Mouse (Mus musculus) frontal cortex, postnatal 25 days (tissue): ENCODE measurements around the gene Qtrt2.
A peak's percentile ranks its signal among the peaks of the same experiment; 100 is the strongest.

Experiments
- DNase-seq, 2 experiments: peaks; one replicate each; pipeline ENCODE4 v3.0.0; 2022; ENCODE audit warnings: low spot score in 2 of 2

The Qtrt2 gene

DNA sequence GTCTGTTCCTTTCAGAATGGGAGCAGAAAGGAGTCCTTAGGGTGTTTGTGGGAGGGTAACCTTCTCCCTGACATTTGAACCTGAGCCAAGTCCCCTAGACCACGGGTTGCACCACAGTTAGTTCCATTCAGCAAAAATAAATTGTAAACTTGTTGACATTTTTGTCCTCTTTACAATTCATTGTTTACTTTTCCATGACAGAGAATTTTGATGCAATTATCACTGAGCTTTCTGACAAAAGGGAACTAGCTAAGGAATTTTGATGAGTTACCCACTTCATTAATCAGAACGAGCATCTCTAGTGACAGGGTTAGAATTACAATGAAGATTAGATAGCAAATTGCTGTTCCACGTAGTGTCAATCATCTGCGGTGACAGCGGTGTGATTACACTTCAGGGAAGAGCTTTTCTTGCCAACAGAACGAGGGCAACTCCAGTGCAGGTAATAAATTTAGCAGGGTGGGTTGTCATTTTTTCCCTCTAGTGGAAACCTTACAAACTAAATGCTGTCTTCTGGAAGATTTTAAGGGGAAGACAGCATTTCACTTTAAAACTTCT lies 1.5 kb downstream of the Qtrt2 start:
- DNase-seq: no peak

DNA sequence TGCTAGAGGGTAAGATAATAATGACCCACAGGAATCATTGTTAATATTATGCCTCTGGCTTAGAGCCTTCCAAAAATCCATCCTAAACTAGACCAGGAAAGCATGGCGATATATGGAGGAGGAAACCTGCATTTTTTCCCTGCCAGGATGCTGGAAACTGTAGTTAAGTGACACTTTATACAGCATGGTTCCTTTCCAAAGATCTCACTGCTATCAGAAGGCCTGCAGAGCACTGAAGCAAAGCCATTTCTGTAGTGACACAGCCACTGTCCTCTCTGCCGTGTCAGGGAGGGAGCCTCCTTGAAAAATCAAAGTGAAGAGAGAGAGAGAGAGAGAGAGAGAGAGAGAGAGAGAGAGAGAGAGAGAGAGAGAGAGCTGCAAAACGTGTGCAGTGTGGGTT lies 4.0 kb downstream of the Qtrt2 start:
- DNase-seq: no peak

DNA sequence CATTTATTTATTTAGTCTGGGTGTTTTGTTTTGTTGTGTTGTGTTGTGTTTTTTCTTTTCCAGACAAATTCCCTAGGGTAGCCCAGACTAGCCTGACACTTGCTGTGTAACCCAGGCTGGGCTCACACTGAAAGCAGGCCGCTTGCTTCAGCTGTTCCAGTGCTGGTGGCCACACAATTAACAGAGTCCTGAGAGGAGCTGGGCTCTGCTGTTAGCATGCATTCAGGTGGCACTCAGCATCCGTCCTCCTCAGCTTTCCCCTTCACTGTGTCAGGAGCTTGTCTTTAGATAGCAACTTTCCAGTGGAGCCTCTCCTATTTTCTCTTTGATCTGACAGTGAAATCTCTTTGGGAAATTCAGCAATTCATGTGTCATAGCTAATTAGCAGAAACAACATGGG lies 4.6 kb downstream of the Qtrt2 start:
- no peak for DNase-seq

DNA sequence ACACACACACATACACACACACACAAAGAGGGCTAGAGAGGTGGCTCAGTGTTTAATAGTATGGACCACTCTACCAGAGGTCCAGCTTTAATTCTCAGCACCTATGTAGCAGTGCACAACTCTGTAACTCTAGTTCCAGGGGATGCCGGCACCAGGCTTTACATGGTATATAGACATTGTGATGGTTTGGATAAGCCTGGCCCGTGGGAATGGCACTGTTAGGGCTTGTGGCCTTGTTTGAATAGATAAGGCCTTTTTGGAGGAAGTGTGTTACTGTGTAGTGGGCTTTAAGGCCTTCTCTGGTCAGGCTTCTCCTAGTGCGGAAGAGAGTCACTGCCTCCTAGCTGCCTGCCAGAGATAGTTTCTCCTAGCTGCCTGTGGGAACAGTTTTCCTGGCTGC lies 7.7 kb downstream of the Qtrt2 start:
- no peak for DNase-seq

DNA sequence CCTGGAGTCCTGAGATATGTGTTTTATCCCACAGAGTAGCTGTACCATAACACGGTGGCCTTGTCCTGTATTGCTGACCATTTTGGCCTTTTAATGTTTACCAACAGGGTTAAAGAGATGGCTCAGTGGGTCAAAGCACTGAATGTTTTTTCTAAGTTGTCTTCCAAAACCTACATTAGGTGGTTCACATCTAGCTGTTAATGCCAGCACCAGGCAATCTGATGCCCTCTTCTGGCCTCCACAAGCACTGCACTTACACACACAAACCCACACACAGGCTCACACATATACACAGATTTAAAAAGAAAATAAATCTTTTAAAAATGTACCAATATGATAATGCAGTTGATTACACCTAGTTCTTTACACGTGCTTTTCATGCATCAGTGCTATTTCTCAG lies 17.7 kb downstream of the Qtrt2 start:
- DNase-seq: no peak

DNA sequence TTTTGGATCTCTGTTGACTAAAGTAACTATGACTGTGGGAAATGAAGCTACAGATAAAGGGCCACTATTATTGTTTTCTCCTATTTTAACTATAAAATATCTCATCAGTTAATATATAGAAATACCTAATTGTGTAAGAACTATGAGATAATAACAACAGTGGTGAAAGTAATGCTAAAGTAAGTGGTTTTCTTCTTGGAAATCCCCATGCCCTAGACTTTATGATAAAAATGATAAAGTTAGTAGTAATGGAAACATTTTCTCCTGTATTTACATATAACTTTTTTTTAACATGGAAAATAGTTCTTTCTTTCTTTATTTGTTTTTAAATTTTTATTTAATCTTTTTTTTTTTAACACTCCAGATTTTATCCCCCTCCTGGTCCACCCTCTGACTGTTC lies 26.0 kb downstream of the Qtrt2 start:
- no peak for DNase-seq

DNA sequence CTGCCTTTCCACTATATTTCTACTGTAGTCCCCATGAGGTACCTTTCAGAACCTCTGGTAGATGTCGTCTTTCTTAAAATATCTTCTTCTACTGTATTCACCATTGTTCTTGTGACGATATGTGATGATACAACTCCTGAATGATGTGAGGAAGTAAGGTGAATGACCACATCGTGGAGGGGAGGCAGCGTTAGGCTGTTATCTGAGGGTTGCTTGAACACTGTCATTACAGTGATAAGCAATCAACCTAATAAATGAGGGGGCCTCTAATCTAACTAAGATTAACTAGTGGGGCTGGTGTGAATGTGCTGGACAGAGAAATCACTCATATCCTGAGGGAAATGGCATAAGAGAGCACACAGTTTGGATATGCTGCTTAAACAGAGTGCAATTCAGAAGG lies 26.5 kb downstream of the Qtrt2 start:
- no peak for DNase-seq

DNA sequence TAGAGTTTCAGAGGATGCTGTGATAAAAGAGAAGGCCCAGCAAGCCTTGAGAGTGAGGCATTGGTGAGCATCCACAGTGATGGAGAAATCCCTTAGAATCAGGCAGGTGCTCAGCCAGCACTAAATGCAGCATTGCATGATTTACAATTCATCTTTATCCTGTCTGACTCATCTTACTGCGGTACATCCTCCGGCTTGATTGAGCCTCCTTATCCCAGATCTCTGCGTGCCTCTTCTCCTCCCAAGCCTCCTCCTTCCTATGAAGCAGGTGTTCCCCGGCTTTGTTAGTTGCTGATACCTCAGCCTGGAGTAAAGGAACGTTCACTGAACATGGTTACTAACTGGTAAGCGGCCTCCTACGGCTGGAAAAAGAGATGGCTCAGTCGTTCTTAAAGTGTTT lies 32.1 kb downstream of the Qtrt2 start:
- DNase-seq: no peak

DNA sequence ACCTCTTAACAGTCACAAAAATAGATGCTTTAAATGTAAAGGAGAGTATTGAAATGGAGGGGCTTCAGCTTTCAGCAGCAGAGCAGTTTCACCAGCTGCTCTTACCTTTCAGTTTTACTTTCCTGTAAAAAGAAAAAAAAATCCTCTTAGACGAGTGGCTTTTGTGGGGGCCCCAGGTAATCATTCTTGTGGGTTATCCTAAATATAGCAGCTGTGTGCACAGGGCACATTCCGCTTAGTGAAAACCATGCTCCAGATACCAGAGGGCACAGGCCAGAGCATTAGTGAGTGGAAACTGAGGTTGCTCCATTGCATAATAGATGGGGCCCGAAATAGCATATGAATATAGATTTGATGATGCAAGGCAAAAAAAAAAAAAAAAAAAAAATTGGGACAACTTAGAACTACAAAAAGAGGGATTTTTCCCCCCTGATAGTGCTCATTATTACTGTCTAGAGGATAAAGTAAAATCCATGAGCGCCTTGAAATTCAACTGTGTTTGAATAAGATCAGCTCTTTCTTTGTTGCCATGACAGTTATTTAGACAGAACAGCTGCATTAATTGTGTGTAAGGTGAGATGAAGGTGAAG lies 35.8 kb downstream of the Qtrt2 start:
- no peak for DNase-seq

DNA sequence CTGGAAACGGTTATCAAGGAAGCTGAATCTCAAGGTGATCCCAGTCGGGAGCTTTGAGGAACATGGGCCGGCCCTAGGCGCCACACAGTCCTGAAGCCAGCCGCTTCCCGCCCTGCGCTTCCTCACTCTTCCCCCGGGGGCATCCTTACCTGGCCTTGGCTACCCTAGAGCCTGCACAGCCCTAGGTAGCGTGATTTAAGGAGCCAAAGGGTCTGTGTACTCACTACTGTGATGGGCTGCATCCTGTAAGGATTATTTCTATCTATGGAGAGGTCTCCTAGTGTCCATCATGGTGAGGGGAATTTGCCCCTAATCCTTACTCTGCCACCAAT lies 36.6 kb downstream of the Qtrt2 start:
- DNase-seq: no peak

DNA sequence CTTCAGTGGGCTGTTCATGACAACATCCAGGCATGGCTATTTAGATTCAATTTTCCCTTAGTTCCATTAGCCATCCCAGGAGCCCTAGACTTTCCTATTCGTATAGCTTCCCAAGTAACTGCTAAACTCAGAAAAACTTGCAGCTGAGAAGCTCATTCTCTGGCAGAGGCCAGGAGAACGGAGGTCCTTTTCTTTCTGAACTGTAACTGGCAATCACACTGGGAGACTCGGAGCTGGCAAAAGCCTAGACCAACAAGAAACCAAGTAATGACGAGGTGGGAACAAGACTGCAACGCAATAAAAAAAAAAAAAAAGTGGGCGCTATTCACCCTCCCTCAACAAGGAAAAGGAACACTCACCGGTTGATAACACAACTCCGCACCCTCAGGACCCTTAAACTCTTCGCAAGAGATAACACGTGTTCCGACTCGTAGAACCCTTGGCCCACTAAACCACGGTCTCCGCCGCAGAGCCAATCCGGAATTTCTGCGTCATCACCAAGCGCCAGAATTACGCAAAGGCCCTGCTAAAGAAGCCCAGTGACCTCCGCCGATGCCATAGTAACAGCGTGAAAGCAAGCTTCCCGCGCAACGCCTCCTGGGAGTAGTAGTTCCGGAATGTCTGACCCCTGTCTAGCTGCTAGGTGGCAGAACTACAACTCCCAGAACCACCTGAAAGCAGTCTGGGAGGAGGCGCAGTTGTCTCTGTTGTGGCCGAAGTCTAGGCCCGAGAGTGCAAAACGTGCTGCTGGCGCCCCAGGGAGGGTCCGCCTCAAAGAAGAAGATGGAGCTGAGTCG lies 37.2 kb downstream of the Qtrt2 start, which contains the start of gene Ccdc191:
Gene Ccdc191 (plus strand): TSS at position 593 of the 797 bp plus-strand sequence.
- peak; percentile 99 for DNase-seq

DNA sequence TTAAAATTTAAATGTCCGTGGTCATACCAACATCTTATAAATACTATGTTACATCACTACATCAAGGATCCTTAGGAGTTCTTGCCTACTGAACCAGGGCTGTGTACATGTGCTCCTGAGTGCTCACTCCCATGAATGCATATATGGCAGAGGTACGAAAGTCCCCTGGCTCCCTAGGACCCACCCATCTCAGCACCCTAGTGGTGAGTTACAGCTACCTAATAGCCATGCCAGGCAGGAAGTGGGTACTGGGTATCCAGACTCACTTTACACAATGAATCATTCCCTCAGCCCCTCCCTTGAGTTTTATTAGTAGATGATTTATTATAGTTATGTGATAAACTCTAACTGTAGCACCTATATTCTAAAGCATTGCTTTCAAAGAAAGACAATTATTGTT lies 44.3 kb downstream of the Qtrt2 start:
- DNase-seq: no peak

DNA sequence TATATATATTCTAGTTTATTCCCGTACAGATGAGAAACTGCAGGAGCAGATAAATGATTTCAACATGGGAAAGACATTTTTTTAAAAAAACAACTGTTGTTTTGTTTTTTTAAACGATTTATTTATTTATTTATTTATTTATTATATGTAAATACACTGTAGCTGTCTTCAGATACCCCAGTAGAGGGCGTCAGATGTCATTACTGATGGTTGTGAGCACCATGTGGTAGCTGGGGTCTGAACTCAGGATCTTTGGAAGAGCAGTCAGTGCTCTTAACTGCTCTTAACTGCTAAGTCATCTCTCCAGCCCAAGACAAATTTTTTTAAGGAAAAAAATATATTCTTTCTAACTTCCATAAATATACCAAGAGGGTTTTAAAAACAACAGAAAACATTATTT lies 45.0 kb downstream of the Qtrt2 start:
- DNase-seq: no peak

DNA sequence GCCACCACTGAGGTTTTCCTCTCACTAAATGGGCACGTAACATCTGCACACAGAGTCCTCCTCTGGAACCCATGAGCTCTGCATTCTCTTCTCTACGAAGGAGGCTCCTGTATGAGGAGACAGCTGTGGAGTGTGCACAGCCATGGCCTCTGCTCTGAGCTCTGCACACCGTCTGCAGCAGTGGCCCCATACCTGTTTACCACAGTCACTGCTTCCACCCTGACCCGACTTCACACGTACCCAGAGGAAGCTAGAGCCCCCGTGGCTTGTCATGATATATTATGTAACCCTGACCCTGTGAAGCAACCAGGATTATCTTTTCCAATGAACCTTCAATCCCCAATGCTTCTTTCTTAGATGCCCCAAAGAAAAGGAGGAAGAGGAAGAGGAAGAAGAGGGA lies 46.8 kb downstream of the Qtrt2 start:
- no peak for DNase-seq

DNA sequence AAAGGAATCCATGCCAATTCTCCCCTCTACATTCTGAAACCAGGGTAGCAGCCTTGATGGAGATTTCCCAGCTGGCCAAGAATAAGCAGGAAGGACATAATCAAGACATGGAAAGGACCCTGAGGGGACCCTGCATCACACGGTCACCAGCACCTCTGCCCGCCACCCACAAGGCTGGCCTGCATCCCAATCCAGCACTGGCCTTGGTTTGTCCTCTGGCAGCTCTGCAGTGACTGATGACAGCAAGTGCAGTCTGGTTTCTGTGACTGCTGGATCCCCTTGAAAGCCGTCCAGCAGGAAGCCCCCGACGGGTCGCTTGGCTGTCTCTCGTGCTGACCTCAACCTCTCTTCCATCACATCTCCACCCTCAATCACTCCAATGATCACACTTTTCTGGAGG lies 55.2 kb downstream of the Qtrt2 start:
- DNase-seq: no peak

DNA sequence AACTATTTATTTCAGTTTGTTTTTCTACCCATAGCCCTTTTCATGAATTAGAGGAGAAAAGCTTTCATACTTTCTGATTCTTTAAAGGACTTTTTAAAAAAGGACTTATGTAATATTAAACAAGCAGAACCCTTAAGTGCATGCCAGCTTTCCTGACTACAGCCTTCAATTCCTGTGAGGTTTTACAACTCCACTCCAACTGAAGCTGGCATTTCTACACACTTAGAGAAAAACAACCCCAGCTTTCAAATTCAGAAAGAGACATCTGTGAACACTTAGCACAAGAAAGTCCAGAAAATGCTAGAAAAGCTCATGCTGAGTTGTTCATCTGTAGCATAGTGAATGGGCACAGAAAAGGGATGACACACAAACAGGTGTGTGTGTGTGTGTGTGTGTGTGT lies 56.8 kb downstream of the Qtrt2 start:
- no peak for DNase-seq

DNA sequence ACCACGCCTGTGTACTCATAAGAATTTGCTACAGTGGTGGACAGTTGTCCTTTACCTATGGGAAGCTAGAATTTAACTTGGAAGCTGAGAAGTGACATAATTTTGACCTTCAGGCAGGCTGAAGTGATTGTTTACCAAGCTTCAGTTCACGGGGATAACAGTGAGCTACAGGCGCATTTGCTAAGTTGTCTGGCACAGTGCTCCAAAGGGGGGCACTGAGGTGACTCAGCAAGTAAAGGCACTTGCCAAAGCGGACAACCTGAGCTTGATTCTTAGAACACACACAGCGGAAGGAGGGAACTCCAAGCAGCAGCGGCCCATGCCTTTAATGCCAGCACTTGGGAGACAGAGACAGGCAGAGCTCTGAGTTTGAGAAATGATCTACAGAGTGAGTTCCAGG lies 66.0 kb downstream of the Qtrt2 start:
- DNase-seq: no peak

DNA sequence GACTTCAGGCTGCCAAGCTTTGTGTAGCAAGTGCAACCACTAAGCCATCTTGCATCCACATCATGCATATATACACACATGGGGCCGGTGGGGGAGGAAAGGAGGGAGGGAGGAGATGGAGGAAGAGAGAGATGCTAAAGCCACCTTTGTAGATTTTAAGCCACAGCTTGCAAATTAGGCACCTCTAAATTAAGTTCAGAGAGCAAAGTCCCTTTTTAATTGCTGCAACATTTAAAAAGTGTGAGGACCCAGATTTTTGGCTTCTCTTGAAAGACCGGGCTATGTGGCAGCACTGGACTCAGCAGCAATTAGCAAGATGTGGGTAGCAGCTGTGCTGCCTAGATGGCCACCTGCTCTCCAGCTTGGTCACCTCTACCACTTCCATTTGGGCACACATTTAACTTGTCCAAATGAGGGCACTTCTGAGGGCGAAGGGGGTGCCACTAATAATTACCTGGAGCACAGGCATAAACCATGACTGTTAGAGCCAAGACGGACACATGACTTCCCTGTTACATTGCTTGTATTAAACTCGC lies 67.6 kb downstream of the Qtrt2 start:
- DNase-seq: no peak

DNA sequence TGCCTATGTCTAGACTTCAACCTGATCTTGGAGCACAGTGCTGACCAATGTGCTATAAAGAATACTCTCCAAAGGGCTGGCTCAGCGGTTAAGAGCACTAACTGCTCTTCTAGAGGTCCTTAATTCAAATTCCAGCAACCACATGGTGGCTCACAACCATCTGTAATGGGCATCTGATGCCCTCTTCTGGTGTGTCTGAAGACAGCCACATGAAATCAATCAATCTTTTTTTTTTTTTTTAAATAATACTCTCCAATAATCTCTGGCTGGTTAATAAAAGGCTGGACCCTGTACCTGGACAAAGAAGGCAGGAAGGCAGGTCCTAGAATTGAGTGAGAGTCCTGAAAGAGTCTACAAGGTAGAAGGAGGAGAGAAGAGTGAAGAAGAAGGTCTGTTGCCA lies 76.8 kb downstream of the Qtrt2 start:
- no peak for DNase-seq

DNA sequence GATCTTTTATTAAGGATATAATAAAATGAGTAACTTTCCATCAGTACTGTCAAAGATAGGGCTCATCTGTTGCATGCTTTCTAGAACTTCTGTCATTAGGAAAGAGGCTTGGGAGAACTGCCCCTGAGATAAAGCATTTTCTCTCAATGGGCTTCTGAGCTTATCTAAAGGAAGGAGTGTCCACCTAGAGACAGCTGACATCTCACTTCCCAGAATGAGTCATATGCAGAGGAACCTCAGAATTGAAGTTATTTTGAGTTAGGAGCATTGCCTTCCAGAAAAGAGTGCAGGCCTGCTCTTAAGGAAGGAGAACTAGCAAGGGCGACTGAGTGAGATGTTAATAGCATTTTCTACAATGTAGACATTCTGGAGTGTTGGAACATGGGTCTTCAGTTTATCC lies 85.4 kb downstream of the Qtrt2 start:
- DNase-seq: no peak

DNA sequence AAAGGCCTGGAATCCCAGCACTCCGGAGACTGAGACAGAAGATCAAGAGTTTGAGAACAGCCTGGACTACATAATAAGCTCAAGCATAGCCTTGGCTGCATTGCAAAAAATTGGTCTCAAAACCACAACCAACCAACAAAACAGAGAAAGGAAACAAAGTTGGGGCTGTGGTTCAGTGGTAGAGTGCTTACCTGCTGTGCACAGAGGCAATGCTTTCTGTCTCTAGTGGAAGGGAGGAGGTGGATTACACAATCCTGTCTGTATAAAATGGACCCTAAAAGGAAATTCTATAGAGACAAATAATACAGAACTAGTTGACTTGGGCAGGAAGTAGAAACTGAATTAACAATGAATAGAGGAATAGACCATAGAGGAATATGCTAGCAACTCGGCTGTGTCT lies 94.7 kb downstream of the Qtrt2 start:
- DNase-seq: no peak

DNA sequence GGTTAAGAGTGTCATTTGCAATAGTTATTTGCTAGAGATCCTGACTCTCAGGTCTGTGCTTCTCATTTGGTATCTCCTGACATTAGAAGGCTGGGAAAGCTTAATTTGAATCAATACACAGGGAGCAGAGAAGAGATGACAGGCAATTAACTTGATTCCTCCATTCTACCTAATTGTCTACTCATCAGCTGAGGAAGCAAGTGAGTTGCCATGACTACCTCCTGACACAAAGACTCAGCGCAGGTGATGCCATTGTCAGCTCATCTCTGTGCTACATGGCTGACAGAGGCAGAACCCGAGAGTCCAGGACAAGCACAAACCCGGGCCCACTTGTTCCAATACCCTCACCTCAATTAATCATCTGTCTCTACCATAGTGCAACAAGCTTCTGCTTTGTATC lies 99.1 kb downstream of the Qtrt2 start:
- DNase-seq: no peak

DNA sequence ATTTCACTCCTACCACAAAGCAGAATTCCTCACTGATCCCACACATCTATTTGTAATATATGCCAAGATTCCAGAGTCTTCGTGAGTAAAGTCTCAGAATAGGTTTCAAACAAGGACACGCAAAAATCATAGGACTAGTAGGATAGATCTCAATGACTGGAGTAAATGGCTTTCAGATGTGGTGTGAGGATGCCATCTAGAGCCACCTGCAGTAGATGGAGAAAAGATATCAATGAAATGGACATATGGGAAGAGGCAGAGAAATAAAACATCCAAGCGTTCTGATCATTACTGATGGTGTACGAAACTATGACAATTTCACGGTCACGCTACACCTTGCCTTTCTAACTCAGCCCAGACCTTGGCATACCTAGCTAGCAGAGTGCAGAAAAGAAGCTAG lies 108.2 kb downstream of the Qtrt2 start:
- DNase-seq: no peak
